Mouse (Mus musculus) stomach, embryonic 16.5 days (tissue): ENCODE results near the gene F830045P16Rik. TPM values are rescaled to one million over a fixed set of nuclear protein-coding genes. Genes with fewer than 3 reads are reported as not detected.
"Not testable (repeated sequence)": the region's sequence is repeated elsewhere in the genome, so short reads cannot be mapped to it uniquely, and the experiment has no call there.

Source experiments
- ATAC-seq: fragments of 200-750 bp; cut with Nextera tagmentation; 2 replicates; pipeline ENCODE4 v1.8.0; 2017; ENCODE audit warnings: moderate number of reproducible peaks, moderate TSS enrichment; ENCODE audit not compliant: insufficient read depth, low FRiP score
- H3K27ac ChIP-seq: fragments of 300-500 bp; sonication (generic); 2 replicates; pipeline ENCODE4 v1.5.1; 2014; ENCODE audit warnings: low read length
- H3K27me3 ChIP-seq: fragments of 300-500 bp; sonication (generic); 2 replicates; pipeline ENCODE4 v1.6.1; 2014; ENCODE audit warnings: low read length, control low read depth, mixed read lengths; ENCODE audit not compliant: control insufficient read depth, insufficient read depth
- H3K36me3 ChIP-seq: fragments of 300-500 bp; sonication (generic); 2 replicates; pipeline ENCODE4 v1.6.1; 2014; ENCODE audit warnings: low read length; ENCODE audit not compliant: control insufficient read depth, insufficient read depth
- H3K4me1 ChIP-seq: fragments of 300-500 bp; sonication (generic); 2 replicates; pipeline ENCODE4 v1.6.1; 2014; ENCODE audit warnings: low read length, control low read depth, mixed read lengths; ENCODE audit not compliant: control insufficient read depth, insufficient read depth
- H3K4me2 ChIP-seq: fragments of 300-500 bp; sonication (generic); 2 replicates; pipeline ENCODE4 v1.6.1; 2014; ENCODE audit warnings: low read depth, low read length, mixed read lengths
- H3K4me3 ChIP-seq: fragments of 300-500 bp; sonication (generic); replicated peaks from 2 replicates; pipeline ENCODE4 v1.5.1; 2014; ENCODE audit warnings: mild to moderate bottlenecking, low read length
- H3K9ac ChIP-seq: fragments of 300-500 bp; sonication (generic); 2 replicates; pipeline ENCODE4 v1.6.1; 2014; ENCODE audit warnings: low read length
- H3K9me3 ChIP-seq: fragments of 300-500 bp; sonication (generic); replicated peaks from 2 replicates; pipeline ENCODE4 v1.6.1; 2016; ENCODE audit warnings: low read length, control low read depth; ENCODE audit not compliant: control insufficient read depth
- WGBS: fragments of 180-500 bp; shearing (Covaris S2); extraction: QIAGEN DNeasy Blood & Tissue Kit; methylation state at CpG from one replicate; pipeline ENCODE4 v1.1.7; 2014; 5-methylcytosine and 5-hydroxymethylcytosine counted together
- polyA plus RNA-seq: library from polyadenylated mRNA; unstranded; fragments of >200 nt; fragmentation: Nextera tagmentation; extraction: Ambion mirVana; gene quantifications from 2 replicates; pipeline ENCODE4 v1.2.1, GENCODE M21; 2015

The F830045P16Rik gene
- polyA plus RNA-seq, 1 experiment from 2014 or later: not detected

DNA sequence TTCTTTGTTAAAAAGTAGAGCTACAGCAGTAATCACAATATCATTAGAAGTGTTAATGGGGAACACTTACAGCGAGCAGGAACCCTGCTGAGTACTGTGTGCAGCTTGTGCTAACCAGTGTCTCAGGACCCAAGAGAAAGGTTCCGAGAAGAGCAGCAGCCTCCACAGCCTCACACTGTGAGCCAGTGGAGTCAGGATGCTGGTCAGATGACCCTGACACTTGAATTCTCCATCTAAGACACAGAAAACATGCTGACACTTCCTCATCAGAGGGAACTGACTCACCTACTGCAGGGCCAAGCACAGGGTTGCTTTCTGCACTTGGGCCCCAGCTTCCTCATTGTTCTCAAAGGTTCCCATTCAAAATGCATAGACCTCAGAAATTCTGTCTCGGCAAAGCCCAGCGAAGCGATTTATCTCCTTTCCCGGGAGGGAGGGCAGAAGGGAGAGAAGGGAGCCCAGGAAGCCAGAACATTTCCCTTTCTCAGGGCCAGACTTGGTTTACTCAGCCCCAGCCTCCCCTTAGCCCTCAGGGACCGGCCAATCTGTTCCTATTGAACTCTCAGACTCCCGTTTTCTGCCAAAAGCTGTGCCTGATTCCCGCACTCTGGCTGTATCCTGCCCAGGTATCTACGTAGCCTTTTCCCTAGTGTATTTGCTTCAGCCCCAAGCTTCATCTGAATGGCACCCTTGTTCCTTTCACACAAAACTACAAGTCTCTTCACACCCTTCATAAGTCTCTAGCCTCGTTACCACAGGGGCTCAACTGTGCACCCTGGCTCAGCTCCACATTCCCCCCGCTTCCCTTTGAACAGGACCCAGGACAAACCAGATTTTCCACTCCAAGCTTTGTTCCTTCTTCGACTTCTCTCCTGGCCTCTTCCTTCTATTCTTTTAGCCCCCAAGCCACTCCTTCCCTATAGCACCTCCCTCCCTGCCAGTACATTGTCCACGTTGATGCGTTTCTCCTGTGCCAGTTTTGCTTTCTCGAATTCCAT is 21.2 kb downstream of the F830045P16Rik start:
- WGBS: 44% methylated on average over 16 of the region's 16 CpGs
- H3K4me1 ChIP-seq: peaks cover 3% of the 10 kb centered on the region; the same call in 1 of the 2 replicates
- H3K27ac ChIP-seq: peak overlapping the region; percentile 82
- H3K4me3 ChIP-seq: no peak overlapping the region
- no peaks in the 10 kb centered on the region for H3K27me3 ChIP-seq
- peak; percentile 53; the same call in 1 of the 2 replicates for ATAC-seq
- H3K36me3 ChIP-seq: no peaks in the 10 kb centered on the region
- H3K9me3 ChIP-seq: no peaks in the 10 kb centered on the region
- H3K4me2 ChIP-seq: peak overlapping the region; percentile 26; the same call in 1 of the 2 replicates
- peak overlapping the region; percentile 34; the same call in 1 of the 2 replicates for H3K9ac ChIP-seq

- Histone ChIP-seq H3K27me3 (no peaks in the 10 kb centered on the region), H3K4me3 (no peak overlapping the region), H3K4me1 (peaks cover 3% of the 10 kb centered on the region; the same call in 1 of the 2 replicates), H3K9ac (no peak overlapping the region), H3K4me2 (no peak overlapping the region), H3K27ac (peak overlapping the region; percentile 82), H3K9me3 (no peaks in the 10 kb centered on the region), H3K36me3 (no peaks in the 10 kb centered on the region)
- ATAC-seq: no peak
Observed at GRCm38 (mm10) chr2:129514401-129514667, 22.1 kb downstream of the F830045P16Rik start.

DNA sequence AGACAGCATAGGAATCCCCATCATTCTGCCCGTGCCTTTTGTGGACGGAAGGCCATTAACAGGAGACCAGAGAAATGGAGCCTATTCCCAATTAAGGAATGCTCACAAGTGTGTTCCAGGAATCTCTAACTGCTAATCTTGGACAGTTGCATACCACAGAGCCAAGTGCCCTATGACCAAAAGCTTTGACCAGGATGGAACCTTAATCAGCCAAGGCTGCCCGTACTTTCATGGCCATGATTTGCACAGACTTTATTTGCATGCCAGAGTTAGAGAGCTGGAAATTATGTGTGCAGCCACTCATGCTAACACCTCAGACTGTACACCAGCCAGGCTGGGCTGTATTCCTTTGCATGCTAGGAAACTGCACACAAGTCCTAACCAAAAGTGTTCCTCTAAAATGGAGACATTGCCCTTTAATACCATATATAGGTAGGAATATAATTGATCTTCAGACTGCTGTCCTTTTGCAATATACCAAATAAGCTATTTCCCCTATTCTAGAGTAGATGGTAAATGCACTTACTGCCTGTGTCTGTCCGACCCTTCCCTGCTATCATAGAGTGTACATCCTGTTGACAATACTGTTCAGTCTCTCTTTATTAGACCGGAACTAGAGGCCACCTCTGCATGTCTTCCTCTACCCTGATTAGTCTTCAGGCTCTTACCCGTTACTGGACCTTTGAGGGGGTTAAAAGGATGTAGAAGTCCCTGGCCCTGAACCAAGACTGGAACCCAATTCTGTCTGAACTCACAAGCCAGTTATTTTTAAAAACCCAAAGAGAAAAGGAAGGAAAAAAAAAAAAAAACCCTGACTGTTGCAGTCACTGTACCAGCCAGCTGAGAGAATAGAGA is 22.6 kb downstream of the F830045P16Rik start:
- Histone ChIP-seq H3K9ac (no peak overlapping the region), H3K4me3 (no peak overlapping the region), H3K4me1 (peaks cover 3% of the 10 kb centered on the region; the same call in 1 of the 2 replicates), H3K9me3 (no peaks in the 10 kb centered on the region), H3K27me3 (no peaks in the 10 kb centered on the region), H3K36me3 (no peaks in the 10 kb centered on the region), H3K27ac (peak overlapping the region; percentile 82), H3K4me2 (no peak overlapping the region)
- ATAC-seq: no peak
- WGBS: 73% methylated on average over 6 of the region's 6 CpGs

- ATAC-seq, H3K4me3 ChIP-seq, H3K4me2 ChIP-seq, H3K27me3 ChIP-seq, H3K27ac ChIP-seq, H3K9me3 ChIP-seq, H3K4me1 ChIP-seq, H3K36me3 ChIP-seq, H3K9ac ChIP-seq: not testable (repeated sequence)
- WGBS: 86% methylated on average over 7 of the region's 7 CpGs
Observed at GRCm38 (mm10) chr2:129512147-129512546, 24.3 kb downstream of the F830045P16Rik start.

GRCm38 (mm10) chr2:129502641-129503040 is 33.8 kb downstream of the F830045P16Rik start:
- Histone ChIP-seq H3K9ac (no peak overlapping the region), H3K4me3 (no peak overlapping the region), H3K4me1 (no peaks in the 10 kb centered on the region), H3K4me2 (no peak overlapping the region), H3K27ac (no peak overlapping the region), H3K9me3 (no peaks in the 10 kb centered on the region), H3K27me3 (no peaks in the 10 kb centered on the region), H3K36me3 (no peaks in the 10 kb centered on the region)
- no peak for ATAC-seq
- 22% methylated on average over 6 of the region's 6 CpGs for WGBS

- Histone ChIP-seq H3K4me2 (no peak overlapping the region), H3K36me3 (no peaks in the 10 kb centered on the region), H3K9me3 (no peaks in the 10 kb centered on the region), H3K27ac (no peak overlapping the region), H3K4me1 (no peaks in the 10 kb centered on the region), H3K4me3 (no peak overlapping the region), H3K9ac (no peak overlapping the region), H3K27me3 (no peaks in the 10 kb centered on the region)
- WGBS: 70% methylated on average over 3 of the region's 3 CpGs
- no peak for ATAC-seq
Observed at GRCm38 (mm10) chr2:129489496-129490285, 46.7 kb downstream of the F830045P16Rik start.

- Histone ChIP-seq H3K27me3 (no peaks in the 10 kb centered on the region), H3K4me1 (no peaks in the 10 kb centered on the region), H3K36me3 (no peaks in the 10 kb centered on the region), H3K4me2 (no peak overlapping the region), H3K4me3 (no peak overlapping the region), H3K9ac (no peak overlapping the region), H3K27ac (no peak overlapping the region), H3K9me3 (no peaks in the 10 kb centered on the region)
- ATAC-seq: no peak
- WGBS: 90% methylated on average over 3 of the region's 3 CpGs
Observed at GRCm38 (mm10) chr2:129483150-129483549, 53.3 kb downstream of the F830045P16Rik start.

- H3K27ac ChIP-seq: no peak overlapping the region
- no peak for ATAC-seq
- no peaks in the 10 kb centered on the region for H3K27me3 ChIP-seq
- WGBS: 23% methylated on average over 5 of the region's 5 CpGs
- no peaks in the 10 kb centered on the region for H3K9me3 ChIP-seq
- no peaks in the 10 kb centered on the region for H3K36me3 ChIP-seq
- H3K9ac ChIP-seq: no peak overlapping the region
- H3K4me1 ChIP-seq: no peaks in the 10 kb centered on the region
- H3K4me3 ChIP-seq: no peak overlapping the region
- H3K4me2 ChIP-seq: no peak overlapping the region
Observed at GRCm38 (mm10) chr2:129471905-129472304, 64.5 kb downstream of the F830045P16Rik start.
